Mouse (Mus musculus) erythroblast, embryonic 14.5 days (primary cell): ENCODE data around the gene Arhgef28.

ENCODE experiments used
- GATA1 ChIP-seq: IDR thresholded peaks from 2 replicates; pipeline ENCODE4 v1.6.1; 2012; ENCODE audit warnings: low read length, inconsistent platforms, mixed read lengths
- TAL1 ChIP-seq: IDR thresholded peaks from 3 replicates; pipeline ENCODE4 v1.6.1; 2012; ENCODE audit warnings: low read length, inconsistent platforms, mixed read lengths

- no peak for TF ChIP-seq TAL1
- TF ChIP-seq GATA1 = no peak
These were observed 41.4 kb downstream of the Arhgef28 start for GRCm38 (mm10) chr13:98164878-98165277.
